Mouse (Mus musculus): ENCODE measurements at regions not wholly inside any gene's neighbourhood (a gene's known extent, or its start where the extent isn't known, plus 50 kb on each side); places are given as distances from the start of the nearest gene placed in this dataset.
"Not testable (repeated sequence)": the region's sequence is repeated elsewhere in the genome, so short reads cannot be mapped to it uniquely, and the experiment has no call there.

DNA sequence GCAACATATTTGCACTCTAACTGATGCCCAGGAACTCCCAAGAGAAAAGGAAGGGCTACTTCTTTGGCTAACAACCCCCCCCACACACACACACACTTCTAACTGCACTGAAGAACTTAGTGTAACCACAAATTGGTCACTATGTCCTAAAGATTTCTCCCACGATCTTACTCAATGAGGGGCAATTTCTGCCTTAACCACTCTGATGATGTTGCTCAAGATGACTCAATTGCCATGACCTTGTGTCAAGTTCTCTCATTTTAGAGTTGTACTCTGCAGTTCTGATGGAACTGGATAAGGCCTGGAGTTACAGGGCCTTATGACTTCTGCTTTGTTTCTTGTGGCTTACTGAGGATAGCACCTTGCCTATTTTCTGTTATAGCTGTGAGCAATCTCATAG, 81.7 kb downstream of the Sem1 start:
- ATAC-seq (ENCODE audit: low FRiP score, low read depth), result no peak
- WGBS, result 71% methylated on average over 1 of the region's 1 CpGs
- H3K27ac ChIP-seq, result no peak overlapping the region
- H3K4me2 ChIP-seq (replicated peaks), result no peak overlapping the region
- H3K9me3 ChIP-seq, result no peaks in the 10 kb centered on the region
- no peak overlapping the region for H3K4me3 ChIP-seq
- H3K36me3 ChIP-seq, result no peaks in the 10 kb centered on the region
- H3K9ac ChIP-seq, result no peak overlapping the region
- no peaks in the 10 kb centered on the region for H3K4me1 ChIP-seq
- H3K27me3 ChIP-seq, result no peaks in the 10 kb centered on the region

DNA sequence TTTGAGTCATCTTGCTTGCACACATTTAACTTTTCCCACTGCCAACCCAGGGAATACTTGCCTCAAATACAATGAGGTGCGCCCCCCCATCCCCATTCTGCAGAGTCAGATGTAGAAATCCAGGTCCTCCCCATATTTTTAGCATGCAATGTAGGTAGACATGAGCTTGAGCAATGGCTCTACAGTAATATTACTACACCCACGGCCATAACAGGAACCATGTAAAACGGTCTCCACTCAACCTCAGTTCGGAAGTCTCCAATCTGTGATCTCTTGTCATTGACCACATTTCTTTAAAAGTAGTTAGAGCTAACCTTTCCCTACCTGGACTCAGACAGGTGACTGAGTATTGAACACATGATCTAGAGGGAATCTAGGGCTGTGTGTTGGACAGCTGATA, 82.1 kb downstream of the Sem1 start:
- 94% methylated on average over 4 of the region's 4 CpGs for WGBS
- H3K4me2 ChIP-seq (replicated peaks), result no peak overlapping the region
- H3K36me3 ChIP-seq, result no peaks in the 10 kb centered on the region
- ATAC-seq (ENCODE audit: low FRiP score, low read depth), result no peak
- H3K9ac ChIP-seq, result no peak overlapping the region
- H3K9me3 ChIP-seq, result no peaks in the 10 kb centered on the region
- H3K27me3 ChIP-seq, result no peaks in the 10 kb centered on the region
- H3K4me3 ChIP-seq, result no peak overlapping the region
- no peak overlapping the region for H3K27ac ChIP-seq
- no peaks in the 10 kb centered on the region for H3K4me1 ChIP-seq

DNA sequence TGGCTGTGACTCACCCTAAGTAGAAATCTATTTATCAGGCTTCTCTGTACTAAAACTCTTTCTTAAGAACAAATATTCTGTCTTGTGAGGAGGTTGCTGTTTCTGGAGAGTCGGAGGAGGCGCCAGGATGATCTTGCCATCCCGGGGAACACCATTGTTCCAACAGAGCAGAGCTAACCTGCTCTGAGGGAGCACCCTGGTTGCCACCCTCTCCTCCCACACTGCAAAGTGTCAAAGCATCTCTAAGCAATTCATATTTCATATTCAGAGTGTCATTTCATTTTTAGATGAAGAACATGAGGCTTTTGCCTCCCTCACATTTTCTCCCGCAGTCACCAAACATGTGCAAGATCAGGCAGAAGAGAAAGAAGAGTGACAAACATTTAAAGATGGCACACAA, 90.3 kb downstream of the Sem1 start:
- no peaks in the 10 kb centered on the region for H3K4me1 ChIP-seq
- H3K4me2 ChIP-seq (replicated peaks), result no peak overlapping the region
- H3K4me3 ChIP-seq, result no peak overlapping the region
- no peaks in the 10 kb centered on the region for H3K36me3 ChIP-seq
- H3K27me3 ChIP-seq, result 0 out of 2 replicates have a peak, but pooled peaks cover 15% of the 10 kb centered on the region
- WGBS, result 88% methylated on average over 4 of the region's 4 CpGs
- H3K27ac ChIP-seq, result no peak overlapping the region
- ATAC-seq (ENCODE audit: low FRiP score, low read depth), result no peak
- no peaks in the 10 kb centered on the region for H3K9me3 ChIP-seq
- no peak overlapping the region for H3K9ac ChIP-seq

DNA sequence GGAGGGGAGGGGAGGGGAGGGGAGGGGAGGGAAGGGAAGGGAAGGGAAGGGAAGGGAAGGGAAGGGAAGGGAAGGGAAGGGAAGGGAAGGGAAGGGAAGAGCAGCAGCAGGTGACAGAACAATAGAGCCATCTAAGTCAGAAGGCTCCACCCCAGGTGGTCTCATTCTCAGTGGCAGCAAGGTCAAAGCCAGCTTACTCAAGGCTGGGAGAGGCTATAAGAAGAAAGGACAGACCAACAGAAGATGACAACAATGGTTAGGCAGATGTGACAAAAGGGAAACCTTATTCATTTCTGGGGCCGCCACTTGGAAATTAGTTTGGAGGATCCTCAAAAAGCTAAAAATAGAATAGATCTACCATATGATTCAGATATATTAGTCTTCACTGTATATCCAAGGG, 96.9 kb downstream of the Sem1 start:
- WGBS, result 90% methylated on average over 1 of the region's 1 CpGs
- not testable (repeated sequence) for H3K27me3 ChIP-seq; H3K4me3 ChIP-seq; H3K4me1 ChIP-seq; H3K36me3 ChIP-seq; ATAC-seq (ENCODE audit: low FRiP score, low read depth); H3K27ac ChIP-seq; H3K9me3 ChIP-seq; H3K4me2 ChIP-seq (replicated peaks); H3K9ac ChIP-seq

DNA sequence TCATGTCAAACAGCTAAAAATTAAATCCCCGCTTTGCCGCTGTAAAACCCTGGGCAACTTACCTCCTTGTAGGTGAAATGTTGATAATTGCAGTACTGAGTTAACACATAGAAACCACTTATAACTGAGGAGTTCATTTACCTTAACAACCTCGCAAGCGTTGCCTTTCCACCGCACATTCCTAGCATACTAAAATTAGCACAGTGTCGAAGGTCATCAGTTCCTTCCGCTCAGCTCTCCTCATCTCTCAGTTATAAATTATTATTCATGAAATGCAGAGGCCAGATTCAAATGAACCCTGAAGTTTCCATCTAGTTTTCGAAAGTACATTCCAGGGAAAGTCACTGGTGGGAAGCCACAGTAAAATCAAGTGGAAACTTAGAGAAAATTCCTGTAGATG, 108.1 kb downstream of the Sem1 start:
- H3K9me3 ChIP-seq, result no peaks in the 10 kb centered on the region
- no peak overlapping the region for H3K4me2 ChIP-seq (replicated peaks)
- no peak overlapping the region for H3K9ac ChIP-seq
- H3K27ac ChIP-seq, result no peak overlapping the region
- H3K4me1 ChIP-seq, result peaks cover 11% of the 10 kb centered on the region
- H3K27me3 ChIP-seq, result no peaks in the 10 kb centered on the region
- ATAC-seq (ENCODE audit: low FRiP score, low read depth), result no peak
- WGBS, result 52% methylated on average over 8 of the region's 8 CpGs
- H3K4me3 ChIP-seq, result no peak overlapping the region
- H3K36me3 ChIP-seq, result no peaks in the 10 kb centered on the region

DNA sequence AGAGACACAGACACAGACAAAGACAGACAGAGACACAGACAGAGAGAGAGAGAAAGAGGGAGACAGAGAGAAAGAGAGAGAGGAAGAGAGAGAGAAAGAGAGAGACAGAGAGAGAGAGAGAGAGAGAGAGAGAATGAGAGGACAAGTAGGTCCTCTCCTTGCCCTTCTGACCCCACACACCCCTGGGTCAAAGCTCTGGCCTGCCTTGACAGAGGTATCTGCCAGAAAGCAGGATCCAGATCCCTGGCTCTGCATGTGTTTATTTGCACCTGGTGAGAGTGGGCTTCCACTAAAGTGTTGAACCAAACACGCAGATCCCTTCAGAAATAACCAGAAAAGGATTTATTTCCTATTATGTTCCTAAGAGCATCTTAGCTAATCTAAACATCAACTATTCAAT, 110.9 kb downstream of the Sem1 start:
- Histone ChIP-seq H3K4me3 (no peak overlapping the region), H3K36me3 (no peaks in the 10 kb centered on the region), H3K27me3 (no peaks in the 10 kb centered on the region), H3K4me2 (replicated peaks) (no peak overlapping the region), H3K27ac (no peak overlapping the region), H3K4me1 (peaks cover 25% of the 10 kb centered on the region), H3K9me3 (no peaks in the 10 kb centered on the region), H3K9ac (no peak overlapping the region)
- ATAC-seq (ENCODE audit: low FRiP score, low read depth), result no peak
- WGBS, result 22% methylated on average over 1 of the region's 1 CpGs

DNA sequence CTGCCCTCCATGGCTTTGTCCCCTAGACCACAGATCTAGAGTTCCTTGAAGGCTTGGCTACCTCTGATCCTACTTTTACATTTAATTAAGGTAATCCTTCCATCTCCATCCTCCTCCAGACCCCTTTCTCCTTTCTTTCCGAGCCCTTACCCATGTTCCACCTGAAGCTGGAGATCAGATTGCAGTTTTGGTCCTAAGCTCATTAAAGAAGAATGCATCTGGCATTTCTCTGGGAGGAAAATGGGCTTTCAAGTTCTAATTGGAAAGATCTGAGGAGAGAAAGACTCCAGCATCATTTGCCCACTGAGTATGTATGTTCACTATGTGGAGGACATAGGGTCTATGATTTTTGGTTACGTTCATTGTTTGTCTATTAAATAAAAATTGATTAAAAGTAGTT, 112.2 kb downstream of the Sem1 start:
- no peaks in the 10 kb centered on the region for H3K27me3 ChIP-seq
- H3K4me3 ChIP-seq, result no peak overlapping the region
- 24% methylated on average over 2 of the region's 2 CpGs for WGBS
- H3K36me3 ChIP-seq, result no peaks in the 10 kb centered on the region
- H3K9me3 ChIP-seq, result no peaks in the 10 kb centered on the region
- no peak overlapping the region for H3K4me2 ChIP-seq (replicated peaks)
- no peak for ATAC-seq (ENCODE audit: low FRiP score, low read depth)
- H3K27ac ChIP-seq, result no peak overlapping the region
- H3K4me1 ChIP-seq, result peaks cover 25% of the 10 kb centered on the region
- H3K9ac ChIP-seq, result no peak overlapping the region

DNA sequence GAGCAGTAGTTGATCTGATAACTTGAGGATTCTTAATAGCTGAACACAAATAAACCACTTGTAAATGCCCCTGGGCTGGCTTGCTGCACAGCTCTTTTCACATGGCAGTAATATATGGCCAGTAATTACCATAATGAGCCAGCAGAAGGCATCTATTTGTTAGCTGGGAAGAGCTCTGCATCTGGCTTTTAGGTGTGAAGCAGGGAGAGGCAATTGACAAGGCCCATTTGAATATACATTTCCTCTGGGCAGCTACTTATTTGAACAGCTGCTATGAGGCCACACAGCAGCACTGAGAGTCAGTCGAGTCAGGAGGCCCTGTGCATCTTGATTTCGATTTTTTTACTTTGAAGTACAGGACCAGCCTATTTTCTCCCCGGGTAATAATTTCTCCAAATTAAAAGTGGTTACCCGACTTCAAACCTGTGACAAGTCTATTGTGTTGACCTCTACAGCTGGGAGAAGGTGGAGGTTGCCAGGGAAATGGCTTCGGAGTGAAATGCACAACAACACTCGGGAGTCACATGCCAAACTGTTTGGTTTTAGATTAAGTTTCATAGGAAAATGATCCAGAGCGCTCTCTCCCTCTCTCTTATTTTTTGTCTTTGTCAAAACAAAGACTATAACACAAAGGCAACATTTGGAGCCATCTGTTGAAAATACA, 114.5 kb downstream of the Sem1 start:
- no peak for ATAC-seq (ENCODE audit: low FRiP score, low read depth)
- 12% methylated on average over 7 of the region's 7 CpGs for WGBS
- H3K27ac ChIP-seq, result no peak overlapping the region

DNA sequence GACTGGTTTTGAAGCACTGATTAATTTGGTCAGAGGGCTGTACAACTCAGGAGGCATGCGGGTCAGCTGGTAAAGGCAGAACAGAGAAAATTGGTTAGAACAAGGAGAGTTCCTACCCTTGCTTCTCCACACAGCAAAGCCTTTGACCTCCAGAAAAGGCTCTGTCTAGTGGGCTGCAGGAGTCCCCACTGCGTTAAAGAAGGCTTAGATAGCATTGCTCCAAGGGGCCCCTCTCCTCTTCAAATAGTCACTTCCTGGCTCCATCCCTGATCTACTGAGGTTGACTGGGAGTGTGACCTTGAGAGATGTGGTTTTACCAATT, 118.6 kb downstream of the Sem1 start:
- H3K4me1 ChIP-seq, result peaks cover 20% of the 10 kb centered on the region
- no peak for ATAC-seq (ENCODE audit: low FRiP score, low read depth)
- no peak overlapping the region for H3K27ac ChIP-seq
- H3K4me2 ChIP-seq (replicated peaks), result no peak overlapping the region
- H3K27me3 ChIP-seq, result no peaks in the 10 kb centered on the region; the same call in 1 of the 2 replicates
- no peak overlapping the region for H3K4me3 ChIP-seq
- no peaks in the 10 kb centered on the region for H3K9me3 ChIP-seq
- WGBS, result 8% methylated on average over 2 of the region's 2 CpGs
- H3K36me3 ChIP-seq, result no peaks in the 10 kb centered on the region
- H3K9ac ChIP-seq, result no peak overlapping the region

More for the DNA sequence above, 114.5 kb downstream of the Sem1 start:
- Histone ChIP-seq H3K4me1 (peaks cover 31% of the 10 kb centered on the region), H3K9ac (no peak overlapping the region), H3K36me3 (no peaks in the 10 kb centered on the region), H3K4me2 (replicated peaks) (no peak overlapping the region), H3K27me3 (no peaks in the 10 kb centered on the region), H3K9me3 (no peaks in the 10 kb centered on the region), H3K4me3 (no peak overlapping the region)

DNA sequence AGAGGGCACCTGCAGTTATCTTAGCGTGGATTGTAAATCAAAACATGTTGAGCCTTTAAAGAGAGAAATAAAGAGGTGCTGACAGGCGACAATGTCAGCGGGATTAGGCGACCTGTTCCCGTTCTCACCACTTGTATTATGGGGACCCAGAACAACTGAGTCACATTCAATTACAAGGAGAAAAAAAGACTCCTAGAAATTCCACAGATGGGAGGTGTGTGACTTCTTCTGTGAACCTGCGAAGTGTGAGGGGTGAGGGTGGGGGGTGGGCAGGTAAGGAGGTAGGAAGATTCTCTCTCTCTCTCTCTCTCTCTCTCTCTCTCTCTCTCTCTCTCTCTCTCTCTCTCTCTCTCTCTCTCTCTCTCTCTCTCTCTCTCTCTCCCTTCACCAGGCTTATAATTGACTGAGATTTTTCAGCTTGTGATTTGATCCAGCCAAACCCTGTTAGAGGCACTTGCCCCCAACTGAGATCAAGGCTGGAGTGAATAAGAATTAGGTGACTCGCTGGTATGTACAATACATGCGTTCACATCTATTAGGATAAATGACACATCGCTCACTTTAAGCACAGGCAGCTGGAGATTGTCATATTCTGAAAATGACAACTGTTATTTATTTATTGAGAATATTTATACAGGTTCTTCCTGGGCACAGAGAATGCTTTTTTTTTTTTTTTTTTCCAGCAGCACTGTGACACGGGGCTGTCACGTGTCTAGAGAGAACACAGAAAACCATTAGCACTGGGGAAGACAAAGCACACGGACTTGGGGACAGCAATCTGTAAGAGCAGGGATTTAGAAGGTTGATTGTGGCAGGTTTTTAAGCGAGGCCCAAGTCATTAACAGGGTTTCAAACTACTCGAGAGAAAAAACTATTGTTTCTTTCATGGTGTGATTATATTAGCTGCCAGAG, 119.2 kb downstream of the Sem1 start:
- Histone ChIP-seq H3K9me3 (no peaks in the 10 kb centered on the region), H3K4me1 (peaks cover 15% of the 10 kb centered on the region), H3K4me3 (no peak overlapping the region), H3K36me3 (no peaks in the 10 kb centered on the region), H3K9ac (no peak overlapping the region), H3K27ac (no peak overlapping the region), H3K27me3 (no peaks in the 10 kb centered on the region; the same call in 1 of the 2 replicates), H3K4me2 (replicated peaks) (no peak overlapping the region)
- ATAC-seq (ENCODE audit: low FRiP score, low read depth), result no peak
- 10% methylated on average over 14 of the region's 14 CpGs for WGBS

DNA sequence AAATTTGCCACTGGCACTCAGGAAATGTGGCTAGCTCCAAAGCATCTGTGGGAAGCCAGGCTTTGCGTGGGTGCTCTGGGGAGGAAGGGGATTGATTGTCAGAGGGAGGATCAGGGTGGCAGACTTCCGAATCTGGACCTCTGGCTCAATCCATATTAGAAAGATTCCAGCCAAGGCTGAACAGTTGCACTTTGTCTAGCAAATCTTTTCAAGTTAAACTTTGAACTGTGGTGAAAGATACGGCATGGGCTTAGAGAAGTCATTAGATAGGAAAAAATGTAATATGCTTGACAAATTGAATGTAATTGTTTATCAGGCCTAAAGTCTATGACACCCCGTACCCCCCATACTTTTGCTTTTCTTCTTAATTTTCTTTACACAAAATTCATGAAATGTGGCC, 120.7 kb downstream of the Sem1 start:
- Histone ChIP-seq H3K4me3 (no peak overlapping the region), H3K4me1 (peaks cover 6% of the 10 kb centered on the region), H3K4me2 (replicated peaks) (no peak overlapping the region), H3K27me3 (no peaks in the 10 kb centered on the region; the same call in 1 of the 2 replicates), H3K9me3 (no peaks in the 10 kb centered on the region), H3K27ac (no peak overlapping the region), H3K9ac (no peak overlapping the region), H3K36me3 (no peaks in the 10 kb centered on the region)
- no peak for ATAC-seq (ENCODE audit: low FRiP score, low read depth)
- WGBS, result 50% methylated on average over 4 of the region's 4 CpGs

DNA sequence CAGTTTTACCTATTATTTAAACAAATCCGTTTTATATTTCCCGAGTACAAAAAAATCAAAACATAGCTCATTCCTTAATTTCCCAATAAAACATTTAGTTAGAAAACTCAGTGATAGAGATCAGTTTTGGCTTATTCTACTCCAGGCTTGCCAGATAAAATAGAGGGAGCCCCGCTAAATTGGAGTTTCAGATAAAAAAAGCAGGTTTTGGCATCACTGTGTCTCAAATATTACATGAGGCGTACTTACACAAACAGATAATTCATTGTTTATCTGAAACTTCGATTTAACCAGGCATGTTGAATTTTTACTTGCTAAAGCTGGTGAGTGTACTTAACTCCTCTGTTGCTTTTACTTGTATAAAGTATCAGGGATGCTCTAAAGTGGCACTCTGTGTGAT, 121.5 kb downstream of the Sem1 start:
- H3K4me3 ChIP-seq, result no peak overlapping the region
- no peak overlapping the region for H3K27ac ChIP-seq
- no peak overlapping the region for H3K4me2 ChIP-seq (replicated peaks)
- H3K36me3 ChIP-seq, result no peaks in the 10 kb centered on the region
- H3K4me1 ChIP-seq, result peaks cover 6% of the 10 kb centered on the region
- no peak overlapping the region for H3K9ac ChIP-seq
- H3K9me3 ChIP-seq, result no peaks in the 10 kb centered on the region
- ATAC-seq (ENCODE audit: low FRiP score, low read depth), result no peak
- 77% methylated on average over 5 of the region's 5 CpGs for WGBS
- no peaks in the 10 kb centered on the region; the same call in 1 of the 2 replicates for H3K27me3 ChIP-seq
